Mouse (Mus musculus) hindbrain, embryonic 16.5 days (tissue): ENCODE data around the gene Brpf3. TPM values are rescaled to one million over a fixed set of nuclear protein-coding genes. Genes with fewer than 3 reads are reported as not detected.

ENCODE experiments used
- ATAC-seq: fragments of 200-750 bp; cut with Nextera tagmentation; 2 replicates; pipeline ENCODE4 v1.8.0; 2017; ENCODE audit warnings: moderate TSS enrichment, moderate library complexity
- H3K27ac ChIP-seq: fragments of 300-500 bp; sonication (generic); 2 replicates; pipeline ENCODE4 v1.5.1; 2014; ENCODE audit warnings: low read depth, mild to moderate bottlenecking, control low read depth, low read length, moderate library complexity
- H3K27me3 ChIP-seq: fragments of 300-500 bp; sonication (generic); replicated peaks from 2 replicates; pipeline ENCODE4 v1.6.1; 2014; ENCODE audit warnings: low read length; ENCODE audit not compliant: control insufficient read depth, insufficient read depth
- H3K36me3 ChIP-seq: fragments of 300-500 bp; sonication (generic); 2 replicates; pipeline ENCODE4 v1.6.1; 2014; ENCODE audit warnings: mild to moderate bottlenecking, low read length, moderate library complexity, mixed read lengths; ENCODE audit not compliant: control insufficient read depth, insufficient read depth
- H3K4me1 ChIP-seq: fragments of 300-500 bp; sonication (generic); 2 replicates; pipeline ENCODE4 v1.6.1; 2014; ENCODE audit warnings: low read depth, low read length; ENCODE audit not compliant: control insufficient read depth, insufficient read depth
- H3K4me2 ChIP-seq: fragments of 300-500 bp; sonication (generic); 2 replicates; pipeline ENCODE4 v1.6.1; 2014; ENCODE audit warnings: mild to moderate bottlenecking, low read length, control low read depth, moderate library complexity
- H3K4me3 ChIP-seq: fragments of 300-500 bp; sonication (generic); 2 replicates; pipeline ENCODE4 v1.5.1; 2014; ENCODE audit warnings: mild to moderate bottlenecking, low read length, control low read depth, moderate library complexity
- H3K9ac ChIP-seq: fragments of 300-500 bp; sonication (generic); 2 replicates; pipeline ENCODE4 v1.6.1; 2014; ENCODE audit warnings: low read depth, mild to moderate bottlenecking, control low read depth, low read length, moderate library complexity
- H3K9me3 ChIP-seq: fragments of 300-500 bp; sonication (generic); 2 replicates; pipeline ENCODE4 v1.6.1; 2014; ENCODE audit warnings: mild to moderate bottlenecking, low read length, moderate library complexity; ENCODE audit not compliant: control insufficient read depth
- WGBS: fragments of 180-500 bp; shearing (Covaris S2); extraction: QIAGEN DNeasy Blood & Tissue Kit; methylation state at CpG from one replicate; pipeline ENCODE4 v1.1.7; 2014; 5-methylcytosine and 5-hydroxymethylcytosine counted together
- polyA plus RNA-seq: library from polyadenylated mRNA; unstranded; fragments of >200 nt; fragmentation: Nextera tagmentation; extraction: Ambion mirVana; gene quantifications from 2 replicates; pipeline ENCODE4 v1.2.1, GENCODE M21; 2015

The Brpf3 gene
- polyA plus RNA-seq, 1 experiment from 2014 or later = 7.0 TPM

DNA sequence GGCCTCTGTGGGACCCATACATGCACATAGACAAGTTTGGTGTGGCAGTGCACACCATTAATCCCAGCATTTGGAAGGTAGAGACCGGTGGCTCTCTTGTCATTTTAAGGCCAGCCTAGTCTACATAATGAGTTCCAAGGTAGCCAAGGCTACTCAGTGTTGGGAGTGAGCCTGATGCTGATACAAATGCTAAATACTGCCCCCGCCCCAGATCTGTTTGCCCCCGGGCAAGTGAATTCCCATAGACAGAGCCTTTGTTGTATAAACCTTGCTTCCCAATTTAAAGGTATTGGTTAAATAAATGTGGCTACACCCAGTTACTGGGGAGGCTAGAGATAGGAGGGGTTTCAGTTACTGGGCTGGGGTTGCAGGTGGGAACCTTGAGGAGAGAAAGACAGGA lies 15.9 kb upstream of the Brpf3 start:
- ATAC-seq = no peak
- no peak overlapping the region for H3K27ac ChIP-seq
- H3K4me3 ChIP-seq = no peak overlapping the region
- H3K27me3 ChIP-seq = no peaks in the 10 kb centered on the region
- H3K9me3 ChIP-seq = no peaks in the 10 kb centered on the region
- H3K36me3 ChIP-seq = no peaks in the 10 kb centered on the region
- WGBS = 85% methylated on average over 3 of the region's 3 CpGs
- H3K4me1 ChIP-seq = no peaks in the 10 kb centered on the region
- H3K9ac ChIP-seq = no peak overlapping the region
- no peak overlapping the region for H3K4me2 ChIP-seq

DNA sequence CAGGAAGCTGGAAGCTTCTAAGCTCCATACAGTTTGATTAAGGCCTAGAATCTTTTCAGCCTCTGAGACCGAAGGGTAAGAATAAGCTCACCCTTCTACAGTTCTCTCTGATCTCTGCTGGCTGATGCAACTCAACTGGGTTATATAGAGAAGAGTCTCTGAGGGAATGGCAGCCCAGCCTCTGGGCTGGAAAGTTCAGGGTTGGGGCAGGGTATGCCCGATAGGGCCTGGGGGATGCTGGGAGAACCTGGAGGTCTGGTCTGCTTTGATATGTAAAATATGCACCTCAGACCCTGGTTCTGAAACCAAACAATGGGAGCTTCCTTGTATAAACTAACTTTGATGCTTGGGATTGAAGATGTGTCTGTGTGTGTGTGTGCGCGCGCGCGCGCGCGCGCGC lies 13.4 kb upstream of the Brpf3 start:
- H3K27ac ChIP-seq = no peak overlapping the region
- no peak overlapping the region for H3K4me2 ChIP-seq
- no peaks in the 10 kb centered on the region for H3K36me3 ChIP-seq
- ATAC-seq = no peak
- H3K9ac ChIP-seq = no peak overlapping the region
- H3K27me3 ChIP-seq = no peaks in the 10 kb centered on the region
- H3K4me3 ChIP-seq = no peak overlapping the region
- no peaks in the 10 kb centered on the region for H3K4me1 ChIP-seq
- 95% methylated on average over 12 of the region's 12 CpGs for WGBS
- no peaks in the 10 kb centered on the region for H3K9me3 ChIP-seq

DNA sequence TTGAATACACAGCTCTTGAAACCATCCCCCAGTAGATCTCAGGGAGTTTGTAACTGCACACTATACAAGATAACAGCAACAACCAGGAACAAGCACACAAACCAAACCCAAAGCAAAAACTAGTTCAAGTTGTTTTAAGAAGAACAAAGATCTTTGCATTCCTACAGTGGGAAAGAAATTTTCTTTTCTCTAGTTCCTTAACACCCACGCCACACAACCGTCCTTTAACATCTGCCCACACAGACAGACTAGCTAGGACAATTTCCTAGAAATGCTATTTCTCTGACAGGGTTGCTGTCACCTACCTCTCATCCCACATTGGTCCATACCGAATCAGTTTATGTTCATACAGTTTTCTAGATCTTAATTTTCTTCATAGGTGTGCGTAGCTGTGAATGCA lies 3.9 kb upstream of the Brpf3 start:
- no peak overlapping the region for H3K9ac ChIP-seq
- WGBS = 88% methylated on average over 4 of the region's 4 CpGs
- H3K4me2 ChIP-seq = no peak overlapping the region
- H3K27ac ChIP-seq = no peak overlapping the region
- no peaks in the 10 kb centered on the region for H3K36me3 ChIP-seq
- H3K9me3 ChIP-seq = no peaks in the 10 kb centered on the region
- no peak overlapping the region for H3K4me3 ChIP-seq
- no peaks in the 10 kb centered on the region for H3K27me3 ChIP-seq
- no peak for ATAC-seq
- H3K4me1 ChIP-seq = peaks cover 5% of the 10 kb centered on the region

DNA sequence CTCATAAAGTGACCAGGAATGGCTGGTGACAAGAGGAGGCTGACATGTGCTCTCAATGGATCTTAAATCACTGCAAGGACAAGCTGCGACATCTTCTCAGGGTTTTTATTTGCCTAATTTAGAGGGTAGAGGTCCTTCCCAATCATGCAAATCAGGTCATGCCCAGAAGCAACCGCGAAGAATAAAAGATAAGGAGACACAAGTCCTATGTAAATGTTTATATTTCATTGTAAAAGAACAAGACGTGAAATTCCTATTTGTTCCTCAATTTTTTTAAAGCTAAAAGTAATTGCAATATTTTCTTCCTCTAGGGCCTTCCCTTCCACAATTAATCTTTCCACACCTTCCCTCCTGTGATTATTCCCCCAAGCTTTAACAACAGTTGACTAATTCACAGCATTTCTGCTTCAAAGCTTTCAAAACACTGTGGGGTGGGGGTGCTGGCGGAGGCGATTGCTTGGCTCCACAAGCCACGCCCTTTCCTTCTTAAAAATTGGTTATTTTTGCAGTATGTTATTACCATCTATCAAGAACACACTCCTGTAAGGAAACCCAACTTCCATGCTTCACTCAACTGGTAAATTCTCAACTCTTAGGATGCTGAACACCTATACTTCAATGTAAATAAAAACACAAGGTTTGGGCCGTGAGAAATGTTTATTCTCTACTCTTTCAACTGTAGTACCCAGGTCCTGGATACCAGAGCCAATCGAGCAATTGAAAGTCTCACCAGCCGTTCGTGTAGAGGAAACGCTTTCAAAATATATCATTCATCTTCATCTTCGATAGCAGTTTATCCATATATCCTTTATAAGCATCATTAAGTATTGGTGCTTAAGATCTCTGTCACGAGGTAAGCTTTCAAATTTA lies 1.4 kb upstream of the Brpf3 start:
- H3K4me2 ChIP-seq = peak overlapping the region; percentile 93
- H3K27ac ChIP-seq = 0 out of 2 replicates have a peak overlapping the region, but pooled peaks have one; percentile 26
- no peaks in the 10 kb centered on the region for H3K36me3 ChIP-seq
- 11% methylated on average over 14 of the region's 14 CpGs for WGBS
- H3K27me3 ChIP-seq = no peaks in the 10 kb centered on the region
- H3K9me3 ChIP-seq = no peaks in the 10 kb centered on the region
- no peak for ATAC-seq
- H3K9ac ChIP-seq = 0 out of 2 replicates have a peak overlapping the region, but pooled peaks have one; percentile 4
- peaks cover 12% of the 10 kb centered on the region for H3K4me1 ChIP-seq
- peak overlapping the region; percentile 81 for H3K4me3 ChIP-seq

DNA sequence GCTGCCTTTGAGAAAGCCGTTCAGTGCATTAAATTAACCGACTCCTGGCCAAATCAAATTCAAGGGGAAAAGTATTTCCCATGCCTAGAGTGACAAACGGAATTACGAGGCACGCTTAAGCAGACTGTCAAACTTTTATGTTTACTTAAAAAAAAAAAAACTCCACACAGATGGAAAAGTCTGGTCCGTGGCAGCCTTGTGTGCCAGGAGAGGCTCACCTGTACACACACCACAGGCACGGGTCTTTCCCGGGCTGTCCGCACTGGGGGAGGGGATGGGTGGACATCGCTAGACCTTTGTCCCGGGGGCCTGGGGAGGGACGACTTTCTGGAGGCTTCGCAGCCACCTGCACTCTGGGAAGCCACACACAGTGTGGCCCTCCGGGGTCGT lies 614 bp upstream of the Brpf3 start:
- no peaks in the 10 kb centered on the region for H3K36me3 ChIP-seq
- WGBS = under 1% methylated on average over 11 of the region's 15 CpGs
- ATAC-seq = peak; percentile 38
- H3K4me3 ChIP-seq = peak overlapping the region; percentile 81
- no peaks in the 10 kb centered on the region for H3K9me3 ChIP-seq
- peak overlapping the region; percentile 99 for H3K9ac ChIP-seq
- peak overlapping the region; percentile 99 for H3K27ac ChIP-seq
- H3K27me3 ChIP-seq = no peaks in the 10 kb centered on the region
- H3K4me1 ChIP-seq = peaks cover 12% of the 10 kb centered on the region
- H3K4me2 ChIP-seq = peak overlapping the region; percentile 93

DNA sequence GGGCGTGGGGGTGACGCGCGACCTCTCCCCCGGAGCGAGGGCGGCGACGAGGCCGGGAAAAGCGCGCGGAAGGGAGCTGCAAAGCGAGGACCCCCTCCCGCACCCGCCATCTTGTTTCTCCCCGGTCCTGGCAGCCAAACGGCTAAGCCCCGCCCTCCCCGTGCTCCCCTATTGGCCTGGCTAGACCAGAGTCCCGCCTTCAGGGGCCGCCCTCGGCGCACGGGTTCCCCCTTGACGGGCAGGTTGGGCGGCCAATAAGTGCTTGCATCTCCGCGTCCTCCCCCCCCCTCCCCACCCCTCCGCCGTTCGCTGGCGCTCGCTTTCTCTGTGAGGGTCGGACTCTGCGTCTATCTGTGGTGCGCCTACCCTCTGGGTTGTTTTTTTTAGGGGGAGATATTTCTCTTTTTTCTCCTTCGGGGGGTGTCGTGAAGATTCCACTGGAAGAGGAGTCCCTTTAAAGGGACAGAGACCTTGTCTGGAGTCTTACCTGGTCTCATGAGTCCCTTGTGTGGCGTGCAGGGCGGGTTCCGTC lies 650 bp downstream of the Brpf3 start:
- Histone ChIP-seq H3K9me3 (no peaks in the 10 kb centered on the region), H3K4me2 (peak overlapping the region; percentile 93), H3K27ac (peak overlapping the region; percentile 99), H3K9ac (peak overlapping the region; percentile 99), H3K27me3 (no peaks in the 10 kb centered on the region), H3K4me3 (peak overlapping the region; percentile 81), H3K4me1 (peaks cover 12% of the 10 kb centered on the region), H3K36me3 (peaks cover 6% of the 10 kb centered on the region)
- 0% methylated on average over 31 of the region's 42 CpGs for WGBS
- peak; percentile 98 for ATAC-seq

DNA sequence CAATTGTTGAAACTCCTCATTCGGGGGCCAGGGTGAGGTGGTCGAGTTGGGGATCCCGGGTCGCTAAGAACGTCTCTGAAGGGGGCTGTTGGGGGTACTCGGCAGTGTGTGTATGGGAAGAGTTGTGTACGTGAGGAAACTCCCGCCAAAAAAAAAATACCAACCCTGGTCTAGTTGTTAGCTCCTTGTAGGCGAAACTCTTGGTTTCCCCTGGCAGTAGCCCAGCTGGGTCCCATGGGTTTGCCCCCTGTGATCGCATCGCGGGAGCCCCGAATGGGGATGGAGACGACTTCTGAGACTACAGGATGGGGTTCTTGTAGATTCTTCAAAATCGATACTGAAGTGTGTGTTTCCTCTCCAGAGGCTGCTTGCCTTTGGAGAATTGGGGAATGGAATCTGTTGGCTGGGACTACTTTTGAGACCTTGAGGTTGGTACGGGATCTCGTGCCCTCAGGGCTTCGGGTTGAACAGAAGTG lies 1.2 kb downstream of the Brpf3 start:
- Histone ChIP-seq H3K4me2 (peak overlapping the region; percentile 71), H3K27me3 (no peaks in the 10 kb centered on the region), H3K4me3 (peak overlapping the region; percentile 81), H3K36me3 (peaks cover 11% of the 10 kb centered on the region), H3K9ac (peak overlapping the region; percentile 72), H3K9me3 (no peaks in the 10 kb centered on the region), H3K27ac (peak overlapping the region; percentile 99), H3K4me1 (peaks cover 12% of the 10 kb centered on the region)
- no peak for ATAC-seq
- 1% methylated on average over 18 of the region's 18 CpGs for WGBS

DNA sequence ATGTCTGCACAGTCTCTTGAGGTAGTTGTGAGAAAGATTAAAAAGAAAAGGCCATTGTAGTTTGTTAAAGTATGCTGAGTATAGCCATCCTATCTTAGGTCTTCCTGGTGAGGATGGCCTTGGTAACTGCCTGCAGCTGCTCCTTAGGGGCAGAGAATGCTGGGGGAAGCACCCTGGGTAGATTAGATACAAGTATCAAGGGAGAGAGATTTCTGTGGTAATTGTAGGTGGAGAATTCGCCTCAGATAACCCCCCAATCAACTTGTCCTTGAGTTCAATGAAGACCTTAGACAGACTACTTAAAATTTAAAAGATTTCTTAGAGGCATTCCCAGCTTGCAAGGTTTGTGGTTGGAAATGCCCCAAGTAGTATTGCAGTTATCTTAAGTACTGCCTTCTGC lies 2.4 kb downstream of the Brpf3 start:
- ATAC-seq = no peak
- WGBS = 93% methylated on average over 1 of the region's 1 CpGs
- Histone ChIP-seq H3K4me1 (peaks cover 12% of the 10 kb centered on the region), H3K27me3 (no peaks in the 10 kb centered on the region), H3K4me3 (no peak overlapping the region), H3K36me3 (peaks cover 18% of the 10 kb centered on the region), H3K27ac (no peak overlapping the region), H3K9me3 (no peaks in the 10 kb centered on the region), H3K4me2 (no peak overlapping the region), H3K9ac (no peak overlapping the region)

DNA sequence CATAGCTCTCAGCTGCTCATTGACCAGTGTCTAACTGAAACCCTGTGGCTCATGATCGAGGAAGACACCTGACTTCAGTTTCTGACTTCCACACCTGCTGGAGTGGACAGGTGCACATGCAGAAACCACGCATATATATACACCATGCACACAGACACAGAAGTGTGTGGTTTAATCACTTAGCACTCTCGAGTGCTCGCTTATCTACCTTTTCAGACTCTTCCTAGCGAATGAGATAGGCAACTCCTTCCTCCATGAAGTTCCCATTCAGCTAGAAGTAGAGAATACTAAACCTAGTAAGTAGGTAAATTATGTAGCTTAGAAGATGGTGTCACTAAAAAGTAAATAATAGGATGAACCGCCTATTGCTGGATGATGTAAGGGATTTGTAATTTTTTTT lies 4.1 kb downstream of the Brpf3 start:
- no peak overlapping the region for H3K27ac ChIP-seq
- H3K9me3 ChIP-seq = no peaks in the 10 kb centered on the region
- no peak overlapping the region for H3K4me2 ChIP-seq
- no peak for ATAC-seq
- H3K36me3 ChIP-seq = peaks cover 26% of the 10 kb centered on the region
- H3K27me3 ChIP-seq = no peaks in the 10 kb centered on the region
- H3K4me3 ChIP-seq = no peak overlapping the region
- H3K9ac ChIP-seq = no peak overlapping the region
- H3K4me1 ChIP-seq = peaks cover 8% of the 10 kb centered on the region
- WGBS = 95% methylated on average over 6 of the region's 6 CpGs
